Mouse (Mus musculus) ES-Bruce4 (cell line): ENCODE results near the gene Tent4a. TPM values are rescaled to one million over a fixed set of nuclear protein-coding genes. Genes with fewer than 3 reads are reported as not detected.

Source experiments
- H3K27ac ChIP-seq: 2 replicates; pipeline ENCODE4 v1.5.1; 2012; ENCODE audit warnings: low read length, inconsistent platforms; ENCODE audit not compliant: insufficient read depth
- H3K27me3 ChIP-seq: 2 replicates; pipeline ENCODE4 v1.6.1; 2012; ENCODE audit warnings: mild to moderate bottlenecking, low read length, inconsistent platforms; ENCODE audit not compliant: control insufficient read depth, poor library complexity, insufficient read depth, severe bottlenecking
- H3K36me3 ChIP-seq: 2 replicates; pipeline ENCODE4 v1.6.1; 2012; ENCODE audit warnings: inconsistent platforms, mild to moderate bottlenecking, low read length, moderate library complexity; ENCODE audit not compliant: control insufficient read depth, poor library complexity, insufficient read depth, severe bottlenecking
- H3K4me1 ChIP-seq: one replicate; pipeline ENCODE4 v1.8.1; 2011; ENCODE audit warnings: low read length; ENCODE audit not compliant: control insufficient read depth, insufficient read depth
- H3K4me3 ChIP-seq: 2 replicates; pipeline ENCODE4 v1.5.1; 2011; ENCODE audit warnings: low read depth, mild to moderate bottlenecking, low read length
- H3K9ac ChIP-seq: 2 replicates; pipeline ENCODE4 v1.6.1; 2012; ENCODE audit warnings: low read depth, mild to moderate bottlenecking, inconsistent platforms; ENCODE audit not compliant: poor library complexity, severe bottlenecking
- H3K9me3 ChIP-seq: replicated peaks from 2 replicates; pipeline ENCODE4 v1.6.1; 2012; ENCODE audit warnings: mild to moderate bottlenecking, low read length, inconsistent platforms; ENCODE audit not compliant: control insufficient read depth, poor library complexity, insufficient read depth, severe bottlenecking
- CTCF ChIP-seq: IDR thresholded peaks from one replicate; pipeline ENCODE4 v1.8.1; 2011; ENCODE audit warnings: low read depth, low read length
- EP300 ChIP-seq: IDR thresholded peaks from 2 replicates; pipeline ENCODE4 v1.6.1; 2011; ENCODE audit warnings: low read depth, low read length; ENCODE audit not compliant: insufficient read depth
- POLR2A ChIP-seq: IDR thresholded peaks from one replicate; pipeline ENCODE4 v1.8.1; 2011; ENCODE audit warnings: low read length; ENCODE audit not compliant: insufficient read depth
- polyA plus RNA-seq: library from polyadenylated mRNA; stranded (reverse); fragments of >200 nt; gene quantifications from 2 replicates; pipeline ENCODE4 v1.2.4, GENCODE M21; 2011; ENCODE audit warnings: low read depth; ENCODE audit not compliant: missing spikeins, insufficient read depth, insufficient read length

Tent4a gene
- polyA plus RNA-seq, 1 experiment = 34.8 TPM

DNA sequence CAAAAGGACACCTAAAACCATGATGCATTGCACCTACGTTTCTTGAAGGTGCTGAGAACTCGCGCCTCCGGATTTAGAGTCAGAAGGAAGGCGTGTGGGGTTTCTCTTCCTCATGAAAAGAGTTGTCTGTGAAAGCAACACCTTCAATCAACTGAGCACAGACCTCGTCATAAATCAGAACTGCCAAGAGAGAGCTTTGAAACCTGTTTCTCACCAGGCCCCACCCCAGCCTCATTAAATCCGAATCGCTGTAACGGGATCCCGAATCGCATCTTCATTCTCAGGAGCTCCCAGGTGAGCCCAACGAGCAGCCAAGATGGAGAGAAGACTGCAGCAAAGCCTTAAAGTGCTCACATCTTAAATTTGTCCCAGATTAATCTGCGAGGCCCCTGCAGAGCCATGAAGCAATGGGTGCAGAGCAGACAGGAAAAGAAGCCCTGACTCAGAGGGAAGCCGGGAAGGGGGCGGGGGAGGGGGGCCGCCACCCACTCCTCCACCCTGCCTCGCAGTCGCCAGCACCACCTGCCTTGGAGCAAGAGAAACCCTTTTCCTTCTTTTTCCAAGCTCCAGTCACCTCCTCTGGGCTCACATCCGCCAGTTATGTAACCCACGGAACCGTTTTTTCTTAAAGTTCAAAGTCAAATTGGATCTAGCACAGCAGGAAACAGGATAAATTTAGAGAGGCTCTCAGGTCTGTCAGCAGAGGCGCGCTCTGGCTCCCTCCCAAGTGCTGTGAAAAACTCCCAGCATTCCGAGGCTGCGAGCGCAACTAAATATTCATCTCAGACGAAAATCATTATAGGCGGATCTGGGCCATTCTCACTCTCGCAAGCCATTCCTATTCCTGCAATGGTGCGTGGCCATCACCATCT is 52.5 kb downstream of the Tent4a start:
- Histone ChIP-seq H3K27ac (no peak overlapping the region), H3K4me1 (no peaks in the 10 kb centered on the region), H3K4me3 (peak overlapping the region; percentile 12; the same call in 1 of the 2 replicates), H3K27me3 (no peaks in the 10 kb centered on the region), H3K36me3 (no peaks in the 10 kb centered on the region), H3K9ac (no peak overlapping the region), H3K9me3 (no peaks in the 10 kb centered on the region)
- no peak for TF ChIP-seq POLR2A
- TF ChIP-seq EP300 = no peak
- no peak for TF ChIP-seq CTCF

- Histone ChIP-seq H3K36me3 (no peaks in the 10 kb centered on the region), H3K27ac (no peak overlapping the region), H3K4me3 (no peak overlapping the region), H3K9me3 (no peaks in the 10 kb centered on the region), H3K27me3 (no peaks in the 10 kb centered on the region), H3K9ac (no peak overlapping the region), H3K4me1 (no peaks in the 10 kb centered on the region)
- TF ChIP-seq POLR2A (no peak), CTCF (no peak), EP300 (no peak)
These were observed 53.4 kb downstream of the Tent4a start for GRCm38 (mm10) chr13:69481026-69481425.

- Histone ChIP-seq H3K36me3 (no peaks in the 10 kb centered on the region), H3K27me3 (no peaks in the 10 kb centered on the region), H3K4me1 (no peaks in the 10 kb centered on the region), H3K9me3 (no peaks in the 10 kb centered on the region), H3K27ac (no peak overlapping the region), H3K4me3 (no peak overlapping the region), H3K9ac (no peak overlapping the region)
- no peak for TF ChIP-seq POLR2A
- TF ChIP-seq EP300 = no peak
- TF ChIP-seq CTCF = no peak
These were observed 54.5 kb downstream of the Tent4a start for GRCm38 (mm10) chr13:69479906-69480305.

GRCm38 (mm10) chr13:69478703-69479102 is 55.7 kb downstream of the Tent4a start:
- Histone ChIP-seq H3K4me3 (no peak overlapping the region), H3K36me3 (no peaks in the 10 kb centered on the region), H3K9ac (no peak overlapping the region), H3K4me1 (no peaks in the 10 kb centered on the region), H3K27ac (no peak overlapping the region), H3K9me3 (no peaks in the 10 kb centered on the region), H3K27me3 (no peaks in the 10 kb centered on the region)
- TF ChIP-seq EP300 = no peak
- no peak for TF ChIP-seq CTCF
- TF ChIP-seq POLR2A = no peak

DNA sequence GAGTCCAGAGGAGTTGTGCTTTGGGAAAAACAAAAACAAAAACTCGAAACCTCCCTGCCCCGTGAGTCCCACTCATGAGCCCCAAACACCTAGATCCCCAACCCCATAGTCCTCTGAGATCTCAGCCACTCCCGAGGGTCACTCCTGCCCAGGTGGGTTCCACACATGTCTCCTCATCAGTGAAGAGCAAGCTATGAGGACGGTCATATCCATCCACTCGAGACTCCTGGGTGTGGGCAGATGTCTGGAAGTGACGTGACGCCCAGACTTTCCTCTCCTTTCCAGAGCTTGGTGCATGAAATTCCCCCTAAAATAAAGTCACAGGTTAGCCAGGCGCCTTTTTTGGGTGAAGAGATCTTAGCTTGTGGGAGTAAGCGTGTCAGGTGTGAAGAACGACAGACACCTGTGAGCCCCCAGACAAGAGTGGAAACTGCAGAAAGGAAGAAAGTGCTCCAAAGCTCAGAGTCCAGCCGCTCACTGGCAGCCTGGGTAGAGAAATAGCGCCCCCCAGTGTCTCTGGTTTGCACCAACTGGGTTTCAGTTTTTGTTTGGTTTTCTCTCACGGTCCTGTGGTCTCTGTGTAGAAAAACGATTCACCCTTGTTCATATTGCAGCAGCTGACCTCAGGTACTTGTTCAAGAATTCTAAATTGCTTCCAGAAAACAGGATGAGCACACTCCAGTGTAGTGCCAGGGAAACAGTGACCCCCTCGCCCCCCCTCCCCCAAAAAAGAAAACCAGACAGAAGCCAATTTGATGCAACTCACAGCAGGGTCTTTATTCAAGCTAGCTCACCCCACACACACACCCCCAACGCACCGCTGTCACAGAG is 73.6 kb downstream of the Tent4a start:
- TF ChIP-seq POLR2A (no peak), EP300 (no peak), CTCF (peak; percentile 63)
- no peaks in the 10 kb centered on the region for H3K4me1 ChIP-seq
- no peak overlapping the region for H3K4me3 ChIP-seq
- H3K9ac ChIP-seq = no peak overlapping the region
- no peak overlapping the region for H3K27ac ChIP-seq
- no peaks in the 10 kb centered on the region for H3K9me3 ChIP-seq
- H3K36me3 ChIP-seq = no peaks in the 10 kb centered on the region
- no peaks in the 10 kb centered on the region for H3K27me3 ChIP-seq
